Mouse (Mus musculus): ENCODE data around the gene Phactr1. TPM values are rescaled to one million over a fixed set of nuclear protein-coding genes. Genes with fewer than 3 reads are reported as not detected.

Phactr1 gene
- polyA plus RNA-seq, 2 experiments = 3.6 to 6.7 TPM

- peaks cover 6% of the 10 kb centered on the region; the same call in 1 of the 2 replicates for H3K9me3 ChIP-seq (ENCODE audit: control insufficient read depth, low read length)
- H3K27ac ChIP-seq (replicated peaks; ENCODE audit: low read depth, low read length) = no peak overlapping the region
- no peak overlapping the region for H3K4me2 ChIP-seq (replicated peaks; ENCODE audit: low read depth, low read length, severe bottlenecking)
- no peak overlapping the region for H3K4me3 ChIP-seq (replicated peaks; ENCODE audit: low read length)
- TF ChIP-seq POLR2A (IDR thresholded peaks at IDR 0.05; ENCODE audit: borderline replicate concordance, extremely low read depth, insufficient read depth, insufficient read length) = no peak
- H3K36me3 ChIP-seq (ENCODE audit: control insufficient read depth, insufficient read depth, low read length) = no peaks in the 10 kb centered on the region
- peaks cover 12% of the 10 kb centered on the region; the same call in 1 of the 2 replicates for H3K4me1 ChIP-seq (ENCODE audit: control insufficient read depth, insufficient read depth, low read length)
- ATAC-seq (ENCODE audit: low FRiP score, low read depth) (no peak), DNase-seq (ENCODE audit: low spot score) (peak; percentile 5)
- 25% methylated on average over 11 of the region's 11 CpGs for WGBS
- H3K9ac ChIP-seq (ENCODE audit: low read depth, low read length, severe bottlenecking) = no peak overlapping the region
- H3K27me3 ChIP-seq (ENCODE audit: control insufficient read depth, insufficient read depth, low read length) = no peaks in the 10 kb centered on the region
These were observed 77.4 kb downstream of the Phactr1 start for GRCm38 (mm10) chr13:42757654-42758400.

DNA sequence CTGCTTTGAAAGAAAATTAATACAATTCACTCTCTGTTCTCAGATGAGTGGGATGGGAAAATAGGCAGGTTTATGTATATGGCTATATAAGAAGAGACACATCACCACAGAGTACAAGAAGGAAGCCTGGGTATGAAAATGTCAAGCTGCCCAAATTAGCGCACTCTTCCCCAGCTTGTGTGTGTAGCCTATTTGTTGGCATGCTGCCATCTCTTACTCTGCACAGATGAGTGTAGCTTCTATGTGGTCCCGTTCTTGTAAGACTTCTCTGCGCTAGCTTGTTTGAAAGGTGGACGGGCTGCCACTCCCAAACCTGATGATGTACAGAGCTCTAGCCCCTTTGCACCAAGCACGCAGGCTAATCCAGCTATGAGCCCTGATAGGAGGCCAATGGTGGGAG, 78.7 kb downstream of the Phactr1 start:
- DNase-seq (ENCODE audit: low spot score) = peak; percentile 54
- H3K4me3 ChIP-seq (replicated peaks; ENCODE audit: low read length) = no peak overlapping the region
- no peaks in the 10 kb centered on the region for H3K27me3 ChIP-seq (ENCODE audit: control insufficient read depth, insufficient read depth, low read length)
- no peak overlapping the region for H3K27ac ChIP-seq (replicated peaks; ENCODE audit: low read depth, low read length)
- no peak for ATAC-seq (ENCODE audit: low FRiP score, low read depth)
- TF ChIP-seq POLR2A (IDR thresholded peaks at IDR 0.05; ENCODE audit: borderline replicate concordance, extremely low read depth, insufficient read depth, insufficient read length) = no peak
- H3K9me3 ChIP-seq (ENCODE audit: control insufficient read depth, low read length) = peaks cover 6% of the 10 kb centered on the region; the same call in 1 of the 2 replicates
- no peak overlapping the region for H3K4me2 ChIP-seq (replicated peaks; ENCODE audit: low read depth, low read length, severe bottlenecking)
- no peaks in the 10 kb centered on the region for H3K36me3 ChIP-seq (ENCODE audit: control insufficient read depth, insufficient read depth, low read length)
- peaks cover 12% of the 10 kb centered on the region; the same call in 1 of the 2 replicates for H3K4me1 ChIP-seq (ENCODE audit: control insufficient read depth, insufficient read depth, low read length)
- WGBS = 57% methylated on average over 5 of the region's 5 CpGs
- no peak overlapping the region for H3K9ac ChIP-seq (ENCODE audit: low read depth, low read length, severe bottlenecking)

- no peaks in the 10 kb centered on the region for H3K36me3 ChIP-seq (ENCODE audit: control insufficient read depth, insufficient read depth, low read length)
- no peak for DNase-seq (ENCODE audit: low spot score)
- no peaks in the 10 kb centered on the region for H3K27me3 ChIP-seq (ENCODE audit: control insufficient read depth, insufficient read depth, low read length)
- TF ChIP-seq POLR2A (IDR thresholded peaks at IDR 0.05; ENCODE audit: borderline replicate concordance, extremely low read depth, insufficient read depth, insufficient read length) = no peak
- no peak overlapping the region for H3K4me2 ChIP-seq (replicated peaks; ENCODE audit: low read depth, low read length, severe bottlenecking)
- H3K4me1 ChIP-seq (ENCODE audit: control insufficient read depth, insufficient read depth, low read length) = 0 out of 2 replicates have a peak, but pooled peaks cover 10% of the 10 kb centered on the region
- H3K9me3 ChIP-seq (ENCODE audit: control insufficient read depth, low read length) = peaks cover 6% of the 10 kb centered on the region; the same call in 1 of the 2 replicates
- no peak overlapping the region for H3K4me3 ChIP-seq (replicated peaks; ENCODE audit: low read length)
- 72% methylated on average over 10 of the region's 10 CpGs for WGBS
- H3K9ac ChIP-seq (ENCODE audit: low read depth, low read length, severe bottlenecking) = no peak overlapping the region
- ATAC-seq (ENCODE audit: low FRiP score, low read depth) = no peak
- H3K27ac ChIP-seq (replicated peaks; ENCODE audit: low read depth, low read length) = no peak overlapping the region
These were observed 80.6 kb downstream of the Phactr1 start for GRCm38 (mm10) chr13:42760907-42761544.

DNA sequence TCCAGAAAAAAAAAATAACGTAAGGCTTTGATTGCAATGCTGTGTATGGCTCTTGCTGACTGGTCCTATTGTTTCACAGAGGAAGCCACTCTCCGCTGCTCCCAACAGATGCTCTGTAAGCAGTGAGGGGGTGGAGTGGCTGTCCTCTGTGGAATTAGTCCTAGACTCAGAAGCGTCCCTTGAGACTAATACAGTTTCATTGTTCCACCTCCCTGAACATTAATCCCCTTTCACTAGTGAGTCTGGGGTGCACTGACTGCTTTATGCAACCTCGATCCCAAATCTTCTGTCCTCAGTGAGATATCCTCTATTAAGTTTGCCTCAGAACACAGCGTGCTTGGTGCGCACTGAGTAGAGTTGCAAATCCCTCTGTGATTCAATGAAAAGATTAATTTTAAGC, 91.9 kb downstream of the Phactr1 start:
- WGBS = 74% methylated on average over 6 of the region's 6 CpGs
- Histone ChIP-seq H3K4me2 (replicated peaks; ENCODE audit: low read depth, low read length, severe bottlenecking) (no peak overlapping the region), H3K9ac (ENCODE audit: low read depth, low read length, severe bottlenecking) (no peak overlapping the region), H3K4me1 (ENCODE audit: control insufficient read depth, insufficient read depth, low read length) (no peaks in the 10 kb centered on the region), H3K36me3 (ENCODE audit: control insufficient read depth, insufficient read depth, low read length) (no peaks in the 10 kb centered on the region), H3K4me3 (replicated peaks; ENCODE audit: low read length) (no peak overlapping the region), H3K27me3 (ENCODE audit: control insufficient read depth, insufficient read depth, low read length) (no peaks in the 10 kb centered on the region), H3K27ac (replicated peaks; ENCODE audit: low read depth, low read length) (no peak overlapping the region), H3K9me3 (ENCODE audit: control insufficient read depth, low read length) (no peaks in the 10 kb centered on the region)
- TF ChIP-seq POLR2A (IDR thresholded peaks at IDR 0.05; ENCODE audit: borderline replicate concordance, extremely low read depth, insufficient read depth, insufficient read length) = no peak
- DNase-seq (ENCODE audit: low spot score) (no peak), ATAC-seq (ENCODE audit: low FRiP score, low read depth) (no peak)

- 49% methylated on average over 2 of the region's 2 CpGs for WGBS
- no peak overlapping the region for H3K4me3 ChIP-seq (replicated peaks; ENCODE audit: low read length)
- H3K27me3 ChIP-seq (ENCODE audit: control insufficient read depth, insufficient read depth, low read length) = no peaks in the 10 kb centered on the region
- H3K4me1 ChIP-seq (ENCODE audit: control insufficient read depth, insufficient read depth, low read length) = no peaks in the 10 kb centered on the region
- H3K27ac ChIP-seq (replicated peaks; ENCODE audit: low read depth, low read length) = no peak overlapping the region
- no peaks in the 10 kb centered on the region for H3K36me3 ChIP-seq (ENCODE audit: control insufficient read depth, insufficient read depth, low read length)
- no peak for TF ChIP-seq POLR2A (IDR thresholded peaks at IDR 0.05; ENCODE audit: borderline replicate concordance, extremely low read depth, insufficient read depth, insufficient read length)
- no peaks in the 10 kb centered on the region for H3K9me3 ChIP-seq (ENCODE audit: control insufficient read depth, low read length)
- DNase-seq (ENCODE audit: low spot score) (no peak), ATAC-seq (ENCODE audit: low FRiP score, low read depth) (no peak)
- H3K9ac ChIP-seq (ENCODE audit: low read depth, low read length, severe bottlenecking) = no peak overlapping the region
- H3K4me2 ChIP-seq (replicated peaks; ENCODE audit: low read depth, low read length, severe bottlenecking) = no peak overlapping the region
These were observed 93.6 kb downstream of the Phactr1 start for GRCm38 (mm10) chr13:42774040-42774439.
